Mouse (Mus musculus): ENCODE results near the gene 8030474K03Rik.
"Not testable (repeated sequence)": the region's sequence is repeated elsewhere in the genome, so short reads cannot be mapped to it uniquely, and the experiment has no call there.

Gene 8030474K03Rik

DNA sequence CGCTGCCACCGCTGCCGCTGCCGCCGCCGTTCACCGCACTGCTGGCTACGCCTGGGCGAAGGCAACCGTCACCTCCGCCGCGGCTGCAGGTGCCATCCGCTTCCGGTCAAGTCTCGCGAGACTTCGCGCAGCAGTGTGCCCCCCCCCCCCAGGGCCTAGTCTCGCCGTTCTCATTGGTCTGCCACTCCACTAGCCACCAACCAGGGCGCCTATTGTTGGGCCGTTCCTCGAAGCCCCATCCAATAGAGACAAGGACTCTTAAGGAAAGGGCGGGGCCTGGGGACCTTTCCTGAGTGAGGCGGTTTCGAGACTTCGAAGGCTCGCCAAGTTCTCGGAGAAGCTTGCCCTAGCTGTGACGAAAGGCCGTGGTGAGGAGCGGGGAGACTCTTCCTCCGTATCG is at the start of gene 8030474K03Rik, which contains the start of gene Gm4779:
Gene 8030474K03Rik, plus strand, starts transcription at position 315 of the 400 bp plus-strand sequence.
Gene Gm4779, minus strand, starts transcription at position 82 of the 400 bp plus-strand sequence.
- peak; percentile 9 for DNase-seq (ENCODE audit: low spot score)

DNA sequence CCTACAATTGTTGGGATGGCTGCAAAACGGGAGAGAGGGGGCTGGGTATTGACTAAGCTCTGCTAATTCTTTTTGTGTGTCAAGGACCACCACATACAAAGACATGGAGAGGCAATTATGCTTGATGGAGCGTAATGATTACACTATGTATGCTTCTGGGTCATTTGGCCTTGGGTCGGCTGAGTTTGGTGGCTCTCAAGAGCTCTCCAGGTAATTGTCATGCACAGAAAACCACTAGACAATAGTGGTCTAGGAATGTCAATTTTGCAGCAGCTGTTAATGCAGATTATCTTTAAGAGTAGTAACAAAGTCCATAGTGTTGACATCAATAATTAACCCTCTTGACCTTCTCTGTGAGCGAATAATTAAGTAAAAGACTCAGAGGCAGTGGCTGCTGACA is 44.3 kb upstream of the 8030474K03Rik start:
- DNase-seq (ENCODE audit: low spot score): no peak

- DNase-seq (ENCODE audit: low spot score): no peak
Measured at GRCm38 (mm10) chrX:101754478-101754877, 40.0 kb upstream of the 8030474K03Rik start.

- DNase-seq (ENCODE audit: low spot score): no peak
Measured at GRCm38 (mm10) chrX:101764621-101765020, 29.8 kb upstream of the 8030474K03Rik start.

GRCm38 (mm10) chrX:101765111-101765510 is 29.3 kb upstream of the 8030474K03Rik start:
- DNase-seq (ENCODE audit: low spot score): no peak

- no peak for DNase-seq (ENCODE audit: low spot score)
Measured at GRCm38 (mm10) chrX:101767280-101767679, 27.2 kb upstream of the 8030474K03Rik start.

DNA sequence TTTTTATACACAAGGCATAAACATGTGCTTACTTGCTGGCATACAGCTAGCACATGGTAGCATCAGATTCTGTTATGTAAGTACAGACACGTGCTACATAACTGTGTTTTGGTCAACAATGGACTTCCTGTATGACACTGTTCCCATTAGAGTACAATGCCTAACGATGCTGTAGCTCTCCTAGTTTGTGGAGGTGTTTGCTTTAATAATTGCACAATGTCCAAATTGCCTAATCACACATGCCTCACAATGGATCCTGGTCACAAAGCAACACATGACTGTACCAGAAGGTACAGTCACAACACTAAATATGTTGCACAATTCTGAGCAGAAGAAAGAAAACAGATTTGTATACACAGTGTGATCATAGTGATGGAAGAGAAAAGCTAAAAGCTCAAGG is 25.0 kb upstream of the 8030474K03Rik start:
- DNase-seq (ENCODE audit: low spot score): no peak

DNA sequence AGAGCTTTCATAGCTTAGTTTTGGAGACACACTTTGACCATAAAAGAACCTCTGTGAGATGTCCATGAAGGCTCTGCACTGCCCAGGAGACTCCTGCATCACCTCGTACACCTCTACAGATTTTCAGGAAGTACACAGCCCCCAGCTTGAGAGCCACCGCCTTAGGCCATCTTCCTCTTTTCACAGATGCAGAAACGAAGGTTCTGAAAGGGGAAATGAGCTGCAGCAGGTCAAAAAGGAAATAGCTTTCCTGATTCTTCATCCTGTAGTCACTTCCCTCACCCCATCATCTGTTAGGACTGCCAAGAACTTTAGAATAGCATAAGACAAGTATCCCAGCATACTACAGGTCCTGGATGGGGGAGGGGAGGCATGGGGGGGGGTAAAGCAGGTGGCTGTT is 24.1 kb upstream of the 8030474K03Rik start:
- DNase-seq (ENCODE audit: low spot score): no peak

DNA sequence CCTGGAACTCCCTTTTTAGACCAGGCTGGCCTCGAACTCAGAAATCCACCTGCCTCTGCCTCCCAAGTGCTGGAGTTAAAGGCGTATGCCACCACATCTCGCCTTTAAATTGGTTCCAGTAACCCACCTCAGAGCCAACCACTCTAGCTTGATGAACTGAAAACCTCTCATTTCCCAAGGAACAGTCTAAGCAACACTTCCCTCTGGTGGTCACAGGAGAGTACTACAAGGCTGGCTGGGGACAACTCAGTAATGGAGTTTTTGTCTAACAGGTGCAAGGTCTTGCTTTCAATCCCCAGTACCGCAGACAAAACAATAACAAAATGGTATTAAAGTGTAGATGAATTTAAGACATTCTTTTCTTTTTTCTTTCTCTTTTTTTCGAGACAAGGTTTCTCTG is 22.4 kb upstream of the 8030474K03Rik start:
- no peak for DNase-seq (ENCODE audit: low spot score)

DNA sequence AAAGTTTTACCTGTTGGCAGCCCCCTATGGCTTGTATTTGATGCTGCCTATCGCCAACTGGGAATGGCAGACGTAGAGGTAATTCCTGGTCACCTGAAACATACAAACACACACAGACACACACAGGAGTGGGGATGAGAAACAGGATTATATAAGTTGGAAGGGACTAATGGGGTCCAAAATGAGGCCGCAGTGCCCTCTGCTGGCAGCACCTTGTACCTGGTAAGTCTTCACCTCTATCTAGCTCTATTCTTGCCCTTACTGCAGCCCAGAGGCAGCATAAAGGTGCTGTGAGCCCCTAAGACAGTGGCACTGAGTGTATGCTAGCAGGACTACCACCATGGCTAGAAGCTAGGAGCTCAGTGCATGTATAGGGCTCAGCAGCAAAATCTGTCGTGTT is 2.9 kb upstream of the 8030474K03Rik start:
- peak; percentile 10 for DNase-seq (ENCODE audit: low spot score)

DNA sequence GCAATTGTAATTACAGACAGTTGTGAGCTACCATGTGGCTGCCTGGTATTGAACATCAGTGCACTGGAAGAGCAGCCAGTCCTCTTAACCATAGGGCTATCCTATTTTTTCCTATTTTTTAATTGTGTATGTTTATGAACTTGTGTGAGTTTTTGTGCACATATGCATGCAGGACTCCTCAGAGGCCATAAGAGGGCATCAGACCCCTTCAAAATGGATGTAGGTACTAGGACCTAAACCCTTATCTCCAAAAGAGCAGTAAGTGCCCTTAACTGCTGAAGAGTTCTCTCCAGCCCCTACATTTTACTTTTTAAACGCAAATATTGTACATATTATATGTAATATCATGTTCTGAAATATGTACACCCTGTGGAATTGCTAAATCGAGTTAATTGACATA is 11.1 kb downstream of the 8030474K03Rik start:
- no peak for DNase-seq (ENCODE audit: low spot score)

GRCm38 (mm10) chrX:101811750-101812149 is 17.3 kb downstream of the 8030474K03Rik start:
- DNase-seq (ENCODE audit: low spot score): no peak

GRCm38 (mm10) chrX:101819163-101819562 is 24.7 kb downstream of the 8030474K03Rik start:
- DNase-seq (ENCODE audit: low spot score): peak; percentile 3

GRCm38 (mm10) chrX:101819980-101820379 is 25.5 kb downstream of the 8030474K03Rik start:
- DNase-seq (ENCODE audit: low spot score): not testable (repeated sequence)

- peak; percentile 64 for DNase-seq (ENCODE audit: low spot score)
Measured at GRCm38 (mm10) chrX:101847191-101847795, 52.8 kb downstream of the 8030474K03Rik start.
